Mouse (Mus musculus): ENCODE data around the gene Medag. TPM values are rescaled to one million over a fixed set of nuclear protein-coding genes. Genes with fewer than 3 reads are reported as not detected.

The Medag gene
- total RNA-seq, 2 experiments from 2014 or later, result 0.07 TPM; not detected in 1

DNA sequence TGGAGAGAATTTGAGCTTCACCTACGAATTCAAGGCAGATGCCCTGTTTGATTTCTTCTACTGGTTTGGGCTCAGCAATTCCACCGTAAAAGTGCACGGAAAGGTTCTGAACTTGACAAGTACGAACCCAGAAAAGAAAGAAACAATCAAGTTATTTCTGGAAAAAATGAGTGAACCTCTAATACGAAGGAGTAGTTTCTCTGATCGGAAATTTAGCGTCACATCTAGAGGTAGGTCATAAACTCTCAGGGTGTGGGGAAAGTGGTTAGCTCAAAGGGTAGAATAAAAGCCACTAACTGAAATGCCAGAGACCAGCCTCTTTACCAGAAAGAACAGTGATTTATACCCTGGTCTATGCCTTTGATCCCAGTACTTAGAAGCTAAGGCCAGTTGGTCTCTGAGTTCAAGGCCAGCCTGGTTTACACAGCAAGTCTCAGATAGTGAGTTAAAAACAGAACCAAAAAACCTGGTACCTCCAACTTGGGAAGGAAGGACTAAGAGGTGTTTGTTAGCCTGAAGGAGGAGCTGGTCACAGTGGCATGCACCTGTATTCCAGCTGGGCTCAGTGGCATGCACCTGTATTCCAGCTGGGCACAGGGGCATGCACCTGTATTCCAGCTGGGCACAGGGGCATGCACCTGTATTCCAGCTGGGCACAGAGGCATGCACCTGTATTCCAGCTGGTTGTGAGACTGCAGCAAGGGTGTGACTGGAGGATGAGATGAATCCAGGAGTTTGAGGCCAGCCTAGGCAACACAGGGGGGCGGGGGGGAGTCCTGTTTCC is 15.9 kb downstream of the Medag start:
- ATAC-seq (replicated peaks; ENCODE audit: poor library complexity), result no peak

DNA sequence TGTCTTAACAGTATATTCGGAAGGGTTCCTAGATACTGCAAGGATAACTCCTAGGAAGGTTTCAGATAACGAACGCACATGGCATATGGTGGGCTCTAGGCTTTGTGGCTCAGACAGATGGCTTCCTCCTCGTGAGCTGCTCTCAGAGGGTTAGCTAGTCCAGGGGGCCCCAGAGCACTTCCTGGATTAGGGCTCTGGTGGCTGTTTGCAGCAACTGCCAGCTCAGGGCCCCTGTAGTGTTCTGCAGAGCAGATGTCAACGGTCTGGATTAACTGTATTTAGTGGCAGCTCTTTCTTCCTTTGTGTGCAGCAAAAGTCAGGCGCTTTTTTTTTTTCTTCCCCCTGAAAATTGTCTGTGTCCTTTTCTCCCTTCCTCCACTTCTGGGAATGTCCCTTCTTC is 16.8 kb downstream of the Medag start:
- ATAC-seq (replicated peaks; ENCODE audit: poor library complexity), result peak; percentile 94

DNA sequence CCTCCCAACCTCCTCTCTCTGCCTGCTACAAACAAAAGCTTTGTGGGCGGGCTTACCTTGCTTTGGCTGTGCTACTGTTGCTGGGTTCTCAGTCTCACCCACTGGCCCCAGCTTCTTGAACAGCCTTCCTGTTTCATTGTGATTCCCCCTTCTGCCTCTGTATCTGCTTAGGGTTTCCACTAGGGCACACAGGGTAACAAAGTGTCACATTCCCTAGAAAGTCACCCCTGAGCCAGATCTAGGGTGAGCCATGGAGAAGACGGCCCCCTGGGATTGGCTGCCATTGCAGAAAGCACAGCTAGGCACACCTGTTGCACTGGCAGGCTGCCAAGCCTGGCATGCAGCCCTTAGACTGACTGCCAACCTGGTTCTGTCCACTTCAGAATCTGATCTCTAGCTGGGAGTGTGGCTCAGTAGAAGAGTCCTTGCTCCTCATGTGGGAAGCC is 17.3 kb downstream of the Medag start:
- peak; percentile 76 for ATAC-seq (replicated peaks; ENCODE audit: poor library complexity)

DNA sequence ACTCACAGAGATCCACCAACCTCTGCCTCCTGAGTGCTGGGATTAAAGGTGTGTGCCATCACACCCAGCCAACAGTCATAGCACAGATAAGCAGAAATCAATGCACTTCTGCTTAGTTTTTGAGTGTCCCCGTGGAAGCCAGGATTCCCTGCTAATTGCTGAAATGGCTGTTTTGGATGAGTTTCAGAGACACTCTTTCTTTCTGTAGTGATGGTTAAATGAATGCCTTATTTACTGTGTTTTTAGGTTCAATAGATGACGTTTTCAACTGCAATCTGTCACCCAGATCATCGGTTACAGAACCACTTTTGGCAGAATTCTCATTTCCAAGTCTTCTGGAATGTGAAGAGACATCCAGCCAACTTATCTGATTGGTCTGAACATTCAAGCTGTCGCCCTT is 18.0 kb downstream of the Medag start:
- ATAC-seq (replicated peaks; ENCODE audit: poor library complexity), result no peak

DNA sequence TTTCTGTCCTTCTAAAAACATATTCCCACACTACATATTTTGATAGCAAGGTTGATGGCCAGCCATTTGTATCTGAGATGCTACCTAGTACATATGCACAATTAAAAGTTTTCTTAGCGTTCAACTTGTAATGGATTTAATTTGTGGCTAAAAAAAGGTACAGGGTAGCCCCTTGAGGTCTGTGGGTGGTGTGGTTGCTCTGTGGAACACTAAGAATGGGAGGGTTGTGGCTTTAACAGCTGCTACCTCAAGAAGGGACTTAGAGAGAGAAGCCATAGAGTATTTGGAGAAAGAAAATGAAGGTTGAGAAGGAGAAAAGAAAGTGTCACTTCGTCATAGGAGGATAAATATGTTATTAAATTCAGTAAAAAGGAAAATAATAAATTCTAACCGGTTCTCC is 19.4 kb downstream of the Medag start:
- ATAC-seq (replicated peaks; ENCODE audit: poor library complexity), result no peak

DNA sequence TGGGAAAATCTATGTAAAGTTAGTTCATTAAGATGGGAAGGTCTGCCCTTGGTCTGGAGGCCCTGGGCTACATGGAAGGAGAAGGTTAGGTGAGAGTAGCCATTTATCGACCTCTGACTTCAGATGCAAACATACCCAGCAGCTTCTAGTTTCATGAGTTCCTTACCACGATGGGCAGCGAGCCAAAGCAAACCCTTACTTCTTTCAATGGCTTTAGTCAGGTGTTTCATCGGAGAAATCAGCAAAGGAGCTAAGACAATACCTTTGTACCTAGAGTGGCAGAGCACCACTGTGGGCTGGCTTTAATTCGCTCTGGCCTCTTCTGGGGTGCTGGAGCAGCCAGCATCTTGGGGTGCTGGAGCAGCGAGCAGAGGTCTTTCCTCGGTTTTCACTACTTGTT is 22.1 kb downstream of the Medag start:
- no peak for ATAC-seq (replicated peaks; ENCODE audit: poor library complexity)

DNA sequence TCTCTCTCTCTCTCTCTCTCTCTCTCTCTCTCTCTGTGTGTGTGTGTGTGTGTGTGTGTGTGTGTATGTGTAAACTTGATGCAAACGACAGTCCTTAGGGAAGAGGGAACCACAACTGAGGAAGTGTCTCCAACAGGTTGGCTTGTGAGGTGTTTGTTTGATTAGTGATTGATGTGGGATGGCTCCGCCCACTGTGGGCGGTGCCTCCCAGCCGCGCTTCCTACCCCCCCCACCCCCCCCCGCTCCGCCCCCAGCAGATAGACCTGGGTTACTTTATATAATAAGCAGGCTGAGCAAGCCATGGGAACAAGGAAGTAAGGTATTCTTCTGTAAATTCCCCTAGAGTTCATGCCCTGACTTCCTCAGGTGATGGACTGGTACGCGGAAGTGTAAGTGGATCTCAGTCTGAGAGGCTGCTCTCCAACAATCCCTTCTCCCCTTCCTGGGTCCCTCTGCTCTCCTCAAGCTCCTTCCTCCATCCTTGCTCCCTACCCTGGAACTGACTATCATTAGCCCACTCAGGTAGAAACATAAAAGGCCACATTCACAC is 22.7 kb downstream of the Medag start:
- ATAC-seq (replicated peaks; ENCODE audit: poor library complexity), result peak; percentile 30; the same call in 1 of the 2 replicates

DNA sequence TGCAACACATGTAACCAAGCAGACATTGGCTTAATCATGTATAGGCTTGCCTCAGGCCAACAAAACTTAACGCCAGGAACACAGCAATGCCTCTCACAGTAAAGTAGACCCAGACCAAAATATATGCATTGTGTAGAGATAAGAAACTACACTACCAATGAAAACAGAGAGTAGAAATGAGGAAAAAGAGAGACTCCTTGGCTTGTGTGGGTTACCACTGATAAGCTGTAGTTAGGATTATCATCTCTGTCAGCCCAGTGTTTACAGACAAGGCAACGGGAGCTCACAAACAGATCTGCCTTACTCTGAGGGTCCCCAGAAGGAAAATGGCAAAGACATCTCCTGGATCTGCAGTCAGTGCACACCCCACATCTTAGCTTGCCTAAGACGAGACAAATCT is 25.0 kb downstream of the Medag start:
- ATAC-seq (replicated peaks; ENCODE audit: poor library complexity), result peak; percentile 22

DNA sequence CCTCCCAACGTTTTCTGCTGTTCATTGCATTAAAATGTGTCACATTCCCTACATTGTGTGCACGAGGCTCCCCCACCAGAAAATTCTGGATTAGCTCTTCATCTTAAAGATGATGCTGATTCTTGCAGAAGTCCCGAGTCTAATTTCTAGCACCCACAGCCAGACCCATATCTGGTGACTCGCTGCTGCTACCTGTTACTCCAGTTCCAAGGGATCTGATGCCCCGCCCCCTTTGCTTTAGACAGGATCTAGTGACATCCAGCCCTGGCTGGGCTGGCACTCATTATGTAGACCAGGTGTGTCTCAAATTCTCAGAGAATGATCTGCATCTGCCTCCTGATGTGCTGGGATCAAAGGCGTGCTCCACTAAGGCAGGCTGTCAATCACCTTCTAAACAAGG is 25.6 kb downstream of the Medag start:
- ATAC-seq (replicated peaks; ENCODE audit: poor library complexity), result no peak

DNA sequence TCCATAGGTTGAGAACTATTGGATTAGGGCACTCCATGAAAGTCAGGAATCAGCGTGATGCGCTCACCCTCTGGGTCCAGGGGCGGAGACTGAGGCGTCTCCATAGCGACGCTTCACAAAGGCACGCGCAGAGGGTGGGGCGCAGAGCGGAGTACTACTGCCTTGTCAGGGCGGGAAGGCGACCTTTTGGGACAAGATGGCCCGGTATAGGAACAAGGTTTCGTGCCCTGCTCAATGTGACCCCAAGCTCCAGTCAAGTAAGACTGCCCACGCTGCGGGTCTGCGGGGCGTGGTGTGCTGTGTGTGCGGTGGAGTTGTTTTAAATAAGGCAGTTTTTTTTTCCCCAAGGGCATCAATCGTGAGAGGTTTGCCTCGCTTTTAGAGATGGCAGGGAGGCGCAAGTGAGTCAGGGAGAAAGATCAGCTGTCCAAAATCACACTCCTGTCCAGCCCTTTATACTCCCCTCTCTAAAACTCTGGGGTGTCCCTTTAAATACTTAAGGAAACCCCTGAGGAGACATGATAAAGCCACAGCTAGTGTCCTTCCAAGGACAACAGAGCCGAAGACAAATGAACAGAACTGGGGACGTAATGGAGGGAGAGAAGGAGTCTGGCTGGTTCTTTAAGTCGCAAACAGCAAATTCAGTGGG is 28.1 kb downstream of the Medag start, which contains the start of gene Tex26:
Tex26 (plus strand) TSS at position 130 of the 649 bp plus-strand sequence.
- peak; percentile 82 for ATAC-seq (replicated peaks; ENCODE audit: poor library complexity)

DNA sequence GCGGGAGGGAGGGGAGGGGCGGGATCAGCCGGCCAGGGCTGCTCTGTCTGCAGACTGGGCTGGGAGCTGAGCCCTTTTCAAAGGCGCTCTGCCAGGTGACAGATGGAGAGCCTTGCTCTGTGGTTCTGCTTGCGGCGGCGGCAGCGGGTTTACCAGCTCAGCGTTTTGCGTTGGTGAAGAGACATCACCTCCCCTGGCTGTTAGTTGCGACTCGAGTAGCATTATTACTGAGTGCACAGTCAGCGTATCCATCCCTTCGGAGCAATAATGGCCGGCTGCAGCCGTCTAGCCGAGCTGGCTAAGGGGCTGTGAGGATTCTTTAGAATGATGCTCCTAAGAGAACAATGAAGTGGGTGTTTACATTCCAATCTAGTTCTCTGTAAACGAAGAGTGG is 28.6 kb downstream of the Medag start:
- peak; percentile 27 for ATAC-seq (replicated peaks; ENCODE audit: poor library complexity)

DNA sequence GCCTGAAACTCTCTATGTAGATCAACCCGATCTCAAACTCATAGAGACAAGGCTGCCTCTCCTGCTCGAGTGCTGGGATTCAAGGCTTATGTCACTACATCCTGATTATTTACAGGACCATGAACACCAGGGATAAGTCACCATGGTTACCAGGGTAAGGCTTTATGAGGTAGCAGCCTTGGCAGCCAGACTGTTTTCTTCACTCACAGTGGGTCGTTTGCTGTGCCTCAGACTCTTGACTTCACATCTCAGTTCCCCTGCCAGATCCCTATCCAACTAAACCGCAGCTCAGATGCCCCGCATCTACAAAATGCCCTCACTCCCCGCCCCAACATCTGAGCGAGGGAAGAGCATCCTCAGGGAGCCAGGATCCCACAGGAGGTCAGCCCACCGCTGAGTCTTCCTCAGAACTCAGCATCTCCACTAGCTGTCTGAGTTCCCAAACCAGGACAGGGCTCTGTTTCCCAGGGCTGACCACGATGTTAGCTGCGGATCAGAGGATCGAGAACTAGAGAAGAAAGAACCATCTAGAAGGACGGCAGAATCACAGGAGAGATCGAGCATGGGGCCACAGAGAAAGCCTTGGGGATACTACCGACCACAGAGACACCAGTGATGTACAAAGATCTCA is 30.2 kb downstream of the Medag start:
- ATAC-seq (replicated peaks; ENCODE audit: poor library complexity), result no peak

DNA sequence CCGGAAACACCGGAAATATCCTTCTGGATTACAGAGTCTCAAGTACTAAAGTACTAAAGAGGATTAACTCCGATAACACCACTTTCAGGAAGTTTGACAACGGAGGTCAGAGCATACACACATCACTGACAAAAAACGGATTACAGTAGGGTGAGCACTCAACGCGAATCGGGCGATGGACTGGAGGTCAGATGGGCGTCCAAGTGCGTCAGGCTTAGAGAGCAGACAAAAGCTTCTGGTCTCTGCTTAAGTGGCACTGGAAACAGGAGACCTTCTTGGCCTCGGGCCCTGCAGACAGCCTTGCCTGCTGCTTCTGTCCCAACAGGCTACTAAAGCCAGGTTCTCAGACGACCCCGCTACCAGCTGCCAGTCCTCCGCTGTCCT is 30.7 kb downstream of the Medag start:
- ATAC-seq (replicated peaks; ENCODE audit: poor library complexity), result no peak

DNA sequence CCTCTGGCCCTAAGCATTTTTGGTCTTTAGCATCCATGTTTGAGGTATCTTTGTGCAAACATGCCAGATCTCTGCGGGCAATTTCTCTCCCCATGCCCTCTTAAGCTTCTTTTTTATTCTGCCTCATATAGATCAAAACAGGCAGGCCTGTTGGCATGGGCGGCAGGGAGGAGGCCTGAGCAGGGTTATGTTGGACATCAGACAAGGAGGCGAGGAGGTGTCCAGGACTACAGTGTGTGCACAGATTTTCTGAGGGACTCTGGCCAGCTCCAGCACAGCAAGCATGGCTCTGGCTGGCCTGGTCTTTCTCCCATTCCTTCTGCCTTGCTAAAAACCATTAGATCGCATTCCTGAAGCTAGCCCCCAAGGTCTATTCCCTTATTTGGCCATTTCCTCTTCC is 32.9 kb downstream of the Medag start:
- no peak for ATAC-seq (replicated peaks; ENCODE audit: poor library complexity)

DNA sequence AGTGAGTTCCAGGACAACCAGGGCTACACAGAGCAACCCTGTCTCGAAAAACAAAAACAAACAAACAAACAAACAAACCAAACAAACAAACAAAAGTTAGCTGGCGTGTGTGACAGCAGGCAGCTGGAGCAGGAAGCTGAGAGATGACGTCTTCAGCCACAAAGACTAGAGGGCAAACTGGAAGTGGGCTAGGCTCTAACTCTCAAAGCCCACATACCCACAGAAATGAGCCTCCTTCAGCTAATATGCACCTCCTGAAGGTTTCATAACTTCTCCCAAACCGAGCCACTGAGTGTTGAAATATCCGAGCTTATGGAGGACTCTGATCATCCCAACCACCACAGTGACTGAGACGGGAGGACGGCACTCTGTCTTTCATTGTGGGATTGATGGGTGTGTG is 34.9 kb downstream of the Medag start:
- ATAC-seq (replicated peaks; ENCODE audit: poor library complexity), result peak; percentile 96

DNA sequence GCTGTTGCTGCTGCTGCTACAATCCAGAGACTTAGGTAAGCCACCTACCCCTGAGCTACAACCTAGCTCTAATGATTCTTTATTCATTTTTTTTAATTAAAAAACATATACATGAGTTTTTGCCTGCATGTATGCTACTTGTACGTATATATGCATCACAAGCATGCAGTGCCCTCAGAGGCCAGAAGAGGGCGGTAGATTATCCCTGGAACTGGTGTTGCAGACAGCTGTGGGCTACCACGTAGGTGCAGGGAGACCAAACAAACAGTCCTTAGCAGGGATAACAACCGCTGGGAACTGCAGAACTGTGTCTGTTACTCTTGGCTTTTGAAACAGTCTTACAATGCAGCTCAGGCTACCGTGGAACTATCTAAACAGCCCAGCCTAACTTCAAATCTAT is 36.2 kb downstream of the Medag start:
- ATAC-seq (replicated peaks; ENCODE audit: poor library complexity), result no peak

DNA sequence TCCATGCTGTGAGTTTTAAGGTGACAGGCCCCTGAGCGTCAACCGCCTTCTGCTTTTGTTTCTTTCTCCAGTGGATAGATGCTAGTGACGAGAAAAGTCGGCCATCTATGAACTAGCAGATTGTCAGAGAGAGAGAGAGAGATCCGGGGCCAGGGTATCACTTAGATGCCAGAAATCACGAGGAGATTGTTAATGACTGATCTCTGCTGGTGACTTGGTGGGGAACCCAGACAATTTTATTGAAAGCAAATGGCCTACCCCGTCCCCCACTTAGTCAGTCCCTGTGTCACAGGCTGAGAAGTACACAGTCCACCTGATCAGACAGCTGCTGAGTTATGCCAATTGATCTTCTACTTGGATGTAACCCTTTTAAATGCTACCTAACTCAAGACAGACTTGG is 37.9 kb downstream of the Medag start:
- no peak for ATAC-seq (replicated peaks; ENCODE audit: poor library complexity)

DNA sequence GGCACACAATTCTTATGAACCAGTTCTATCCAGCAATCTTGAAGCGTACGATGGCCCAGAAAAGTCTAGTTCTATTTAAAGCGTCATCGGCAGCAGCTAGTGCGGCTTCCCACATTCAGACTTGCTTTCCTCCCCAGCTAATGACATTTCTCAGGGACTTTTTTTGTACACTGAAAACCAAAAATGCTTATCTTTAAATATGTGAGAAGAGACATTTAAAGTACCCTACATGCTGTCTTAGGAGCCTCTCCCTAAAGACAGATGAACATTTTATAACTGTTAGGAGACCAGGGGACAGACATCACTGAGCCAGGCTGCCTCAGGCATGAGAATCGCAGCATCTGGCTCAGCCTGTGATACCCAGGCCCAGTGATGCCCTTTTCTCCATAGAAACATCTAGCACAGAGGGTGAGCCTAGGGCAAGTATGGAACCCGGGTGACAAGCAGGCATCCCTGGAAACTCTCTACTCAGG is 39.7 kb downstream of the Medag start:
- ATAC-seq (replicated peaks; ENCODE audit: poor library complexity), result no peak

DNA sequence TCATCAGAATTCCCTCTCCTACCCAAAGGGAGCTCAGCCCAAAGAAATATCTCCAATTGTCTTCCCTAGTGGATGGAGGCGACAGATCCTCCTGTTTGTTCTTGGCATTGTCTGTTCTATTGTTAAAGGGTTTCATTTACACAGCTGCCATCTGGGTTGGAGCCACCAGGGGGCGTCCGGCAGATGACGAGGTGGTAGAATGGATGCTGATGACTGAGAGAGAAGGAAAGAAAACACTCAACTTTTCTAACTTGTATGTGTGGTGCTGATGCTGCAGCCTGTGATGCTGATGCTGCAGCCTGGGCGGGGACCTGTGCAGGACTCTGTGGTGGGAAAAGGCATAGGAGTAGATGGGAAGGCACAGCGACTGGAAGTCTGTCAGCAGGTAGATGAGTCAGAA is 42.7 kb downstream of the Medag start:
- ATAC-seq (replicated peaks; ENCODE audit: poor library complexity), result peak; percentile 93

DNA sequence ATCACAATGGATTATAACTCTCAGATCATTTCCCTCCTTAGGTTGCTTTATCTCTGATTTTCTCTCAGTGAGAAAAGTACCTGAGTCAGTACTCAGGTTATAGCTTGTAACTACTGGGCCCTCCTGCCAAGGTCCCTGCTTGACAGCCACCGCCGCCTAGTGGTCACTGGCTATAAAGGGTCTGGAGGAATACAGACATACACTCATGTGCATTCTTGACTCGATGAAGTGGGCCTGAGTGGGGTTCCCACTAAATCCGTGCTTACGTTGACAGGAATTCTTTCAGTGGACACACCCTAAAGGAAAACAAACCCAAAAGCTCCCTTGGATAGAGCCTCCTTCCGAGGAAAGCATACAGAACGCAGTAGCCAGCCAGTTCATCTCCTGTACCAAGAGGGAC is 45.0 kb downstream of the Medag start:
- ATAC-seq (replicated peaks; ENCODE audit: poor library complexity), result peak; percentile 59

DNA sequence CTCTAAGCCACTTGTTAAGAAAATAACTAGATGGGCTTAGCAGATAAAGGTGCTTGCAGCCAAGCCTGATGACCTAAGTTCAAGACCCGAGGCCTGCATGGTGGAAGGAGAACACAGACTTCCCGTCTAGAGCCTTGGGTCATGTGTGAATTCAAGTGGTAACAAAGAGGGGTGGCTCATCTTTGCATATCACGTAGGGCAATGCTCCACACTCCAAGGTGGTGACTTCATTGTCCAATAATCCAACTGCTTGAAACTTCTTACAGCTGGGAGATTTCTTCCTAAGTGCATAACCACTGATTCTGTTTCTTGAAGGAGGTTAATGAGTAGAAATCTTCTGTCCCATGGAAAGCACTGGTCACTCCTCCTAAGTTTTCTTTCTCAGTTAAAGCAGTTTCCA is 50.5 kb downstream of the Medag start:
- no peak for ATAC-seq (replicated peaks; ENCODE audit: poor library complexity)

DNA sequence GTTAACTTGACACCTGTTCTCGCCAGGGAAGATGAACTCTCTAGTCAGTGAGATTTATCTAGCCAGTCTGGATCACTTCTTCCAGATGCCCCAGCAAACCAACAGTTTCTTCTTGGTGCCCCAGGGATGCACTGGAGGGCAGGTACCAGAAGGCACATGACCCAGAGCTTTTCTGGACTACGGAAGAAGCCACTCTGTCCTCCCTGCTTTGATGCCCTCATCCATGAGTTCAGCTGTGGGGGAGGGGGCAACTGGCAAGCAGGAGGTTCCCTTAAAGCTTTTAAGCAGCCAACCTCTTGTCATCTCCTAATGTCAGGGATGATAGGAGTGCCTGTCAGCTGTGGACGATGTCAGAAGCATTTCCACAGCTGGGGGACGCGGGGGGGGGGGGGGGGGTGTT is 53.8 kb downstream of the Medag start:
- ATAC-seq (replicated peaks; ENCODE audit: poor library complexity), result no peak
